Mouse (Mus musculus) heart, postnatal 25 days (tissue): ENCODE data around the gene Srcap. TPM values are rescaled to one million over a fixed set of nuclear protein-coding genes. Genes with fewer than 3 reads are reported as not detected.
"Not testable (repeated sequence)": the region's sequence is repeated elsewhere in the genome, so short reads cannot be mapped to it uniquely, and the experiment has no call there.

Experiments
- DNase-seq: peaks from one replicate; pipeline ENCODE4 v3.0.0; 2022; ENCODE audit warnings: low spot score
- intact Hi-C: fragments of 180-260 bp; cut with DNase I; formaldehyde crosslinking; loops from one replicate; pipeline ENCODE4 v1.15.1; 2025
- total RNA-seq, 2 experiments: library from RNA; stranded (reverse); gene quantifications; 2 replicates each; pipeline ENCODE4 v1.2.3; 2021

Srcap gene
- 10 to 100 TPM; 54.4 to 58.7 TPM for total RNA-seq

DNA sequence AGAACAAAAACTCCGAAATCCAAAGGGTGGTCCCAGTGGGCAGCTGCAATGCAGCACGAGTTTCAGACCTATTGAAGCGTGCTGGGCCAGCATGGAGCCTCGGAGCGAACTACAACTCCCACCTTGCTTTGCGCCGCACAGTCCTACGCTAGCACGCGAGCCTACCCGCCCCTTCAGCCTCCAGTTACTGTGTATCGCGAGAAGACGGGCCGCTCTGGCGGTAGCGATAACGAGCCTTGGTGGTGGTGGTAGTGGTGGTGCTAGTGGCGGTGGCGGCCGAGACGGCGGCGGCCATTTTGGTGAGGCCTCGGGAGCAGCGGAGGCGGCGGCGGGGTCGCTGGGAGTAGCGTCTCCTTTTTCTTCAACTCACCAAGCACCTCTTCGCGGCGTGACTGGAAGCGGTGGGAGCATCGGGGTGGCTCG, at the start of gene Srcap:
Gene Srcap, plus strand, starts transcription at position 176 of the 423 bp plus-strand sequence.
- intact Hi-C loops: loop anchor here (1.0 to 5.0 kb wide), 3 partner anchors 34 to 250 kb away; partner anchors contain the start of genes Ccdc189, Dctpp1 and Rnf40
- DNase-seq: peak; percentile 94

DNA sequence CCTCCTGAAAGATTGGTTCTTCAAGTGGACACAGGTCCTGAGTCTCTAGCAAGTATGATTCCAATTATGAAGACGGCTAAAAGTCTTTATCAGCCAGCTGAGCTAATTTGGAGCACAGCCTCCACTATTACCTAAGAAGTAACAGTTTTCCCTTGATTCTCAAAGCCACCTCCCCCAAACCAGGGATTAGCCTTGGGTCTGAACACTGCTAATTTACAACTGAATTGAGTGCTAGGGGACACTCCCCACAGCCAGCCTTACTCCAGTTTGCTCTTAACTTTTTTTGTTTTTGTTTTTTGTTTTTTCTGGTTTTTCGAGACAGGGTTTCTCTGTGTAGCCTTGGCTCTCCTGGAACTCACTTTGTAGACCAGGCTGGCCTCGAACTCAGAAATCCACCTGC, 46.6 kb upstream of the Srcap start:
- intact Hi-C loops: no loop called here
- no peak for DNase-seq

DNA sequence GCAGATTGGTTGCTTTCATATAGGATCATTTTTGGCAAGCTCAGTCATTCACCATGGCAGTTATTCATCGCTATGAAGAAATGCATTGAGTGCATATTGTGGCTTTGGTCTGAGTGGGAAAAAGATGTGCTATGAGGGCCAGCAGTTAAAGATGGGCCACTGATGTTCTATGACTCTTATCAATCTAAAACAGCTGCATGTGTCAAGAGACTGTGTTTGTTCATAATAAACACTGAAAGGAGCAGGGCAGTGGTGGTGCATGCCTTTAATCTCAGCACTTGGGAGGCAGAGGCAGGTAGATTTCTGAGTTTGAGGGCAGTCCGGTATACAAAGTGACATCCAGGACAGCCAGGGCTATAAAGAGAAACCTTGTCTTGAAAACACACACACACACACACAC, 46.1 kb upstream of the Srcap start:
- DNase-seq, intact Hi-C loops: not testable (repeated sequence)

DNA sequence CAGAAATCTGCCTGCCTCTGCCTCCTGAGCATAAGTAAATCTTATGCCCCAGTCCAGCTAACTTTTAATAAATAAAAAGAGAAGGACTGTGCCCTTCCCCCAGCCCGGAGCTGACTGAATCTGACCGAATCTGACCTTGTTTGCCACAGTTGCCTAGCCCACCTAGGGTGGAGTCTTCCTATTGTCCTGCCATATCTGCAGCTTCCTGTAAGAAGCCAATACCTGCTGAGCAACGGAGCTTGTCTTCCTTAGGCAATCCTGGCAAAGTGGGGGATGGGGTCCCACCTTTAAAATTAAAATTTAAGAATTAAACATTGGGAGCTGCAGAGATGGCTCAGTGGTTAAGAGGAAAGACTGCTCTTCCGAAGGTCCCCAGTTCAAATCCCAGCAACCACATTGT, 45.2 kb upstream of the Srcap start:
- intact Hi-C loops: no loop called here
- no peak for DNase-seq

DNA sequence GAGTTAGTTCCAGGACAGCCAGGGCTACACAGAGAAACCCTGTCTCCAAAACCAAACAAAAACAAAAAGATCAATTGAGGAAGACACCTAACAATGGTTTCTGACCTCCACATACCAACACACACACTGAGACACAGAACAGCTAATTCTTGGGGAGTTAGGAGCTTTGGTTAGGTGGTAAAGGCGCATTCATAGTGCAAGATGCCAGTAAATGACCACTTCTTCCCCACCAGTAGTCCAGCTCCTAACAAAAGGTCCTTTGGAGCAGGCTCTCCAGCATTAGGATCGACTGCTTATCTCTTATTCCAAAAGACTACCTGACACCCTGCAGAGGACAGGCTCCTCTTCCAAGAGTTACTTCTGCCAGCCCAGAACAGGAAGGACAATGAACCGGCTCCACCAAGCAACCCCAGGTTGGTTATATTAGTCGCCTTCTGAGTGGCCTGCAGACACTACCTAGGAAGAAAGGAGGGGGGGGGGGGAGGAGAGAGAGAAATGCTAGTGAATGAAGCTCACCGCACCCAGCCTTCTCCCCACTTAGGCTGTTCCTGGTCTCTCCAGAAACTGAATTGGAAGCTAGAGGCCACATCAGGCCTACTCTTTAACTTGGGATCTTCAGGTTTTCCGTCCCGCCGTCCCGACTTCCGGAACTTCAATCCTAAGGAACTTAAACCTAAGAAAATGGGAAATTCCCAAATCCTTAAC, 41.6 kb upstream of the Srcap start:
- no peak for DNase-seq
- intact Hi-C loops: loop anchor here (5.0 kb wide), 1 partner anchor 213 kb away; no protein-coding TSS in a partner anchor

DNA sequence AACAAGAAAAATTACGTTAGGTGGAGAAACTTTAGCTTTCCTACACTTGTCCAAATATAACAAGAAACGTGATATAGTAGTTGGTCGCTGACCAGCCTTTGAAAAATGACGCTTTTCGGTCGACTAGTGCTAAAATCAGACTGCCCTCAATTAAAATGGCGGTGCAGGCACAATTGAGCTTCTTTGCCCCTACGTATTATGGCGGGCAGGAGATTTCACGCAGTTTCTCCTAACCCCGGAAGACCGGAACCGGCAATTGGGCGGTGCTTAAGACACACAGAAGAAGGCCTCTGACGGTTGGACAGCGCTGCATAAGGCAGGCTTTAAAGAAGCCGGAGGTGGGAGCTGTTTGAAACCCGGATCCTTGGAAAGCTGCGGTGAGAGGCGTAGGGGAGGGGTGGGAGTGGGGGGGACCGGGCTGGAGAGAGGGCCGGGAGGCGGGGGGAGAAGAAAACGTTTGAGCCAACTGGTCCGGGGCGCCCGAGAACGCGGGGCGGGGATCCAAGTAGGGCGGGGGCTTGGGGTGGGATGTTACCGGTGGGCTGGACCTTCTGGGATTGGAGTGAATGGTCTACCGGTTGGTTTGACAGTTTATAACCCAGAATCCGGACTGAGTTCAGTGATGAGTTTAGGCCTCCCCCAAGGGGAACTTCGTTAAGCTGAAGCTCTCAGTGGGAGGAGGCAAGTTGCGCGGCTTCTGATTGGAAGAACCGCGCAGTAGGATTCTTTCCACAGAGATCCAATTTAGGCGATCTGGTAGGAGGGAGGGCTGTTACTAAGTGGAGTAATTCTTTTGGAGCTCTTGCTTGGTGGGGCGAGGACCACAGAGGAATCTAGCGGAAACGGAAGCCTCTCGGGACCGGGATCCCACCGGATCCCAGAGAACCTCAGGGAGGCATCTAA, 40.8 kb upstream of the Srcap start:
- intact Hi-C loops: loop anchor here (5.0 kb wide), 1 partner anchor 214 kb away; no protein-coding TSS in a partner anchor
- DNase-seq: peak; percentile 92

DNA sequence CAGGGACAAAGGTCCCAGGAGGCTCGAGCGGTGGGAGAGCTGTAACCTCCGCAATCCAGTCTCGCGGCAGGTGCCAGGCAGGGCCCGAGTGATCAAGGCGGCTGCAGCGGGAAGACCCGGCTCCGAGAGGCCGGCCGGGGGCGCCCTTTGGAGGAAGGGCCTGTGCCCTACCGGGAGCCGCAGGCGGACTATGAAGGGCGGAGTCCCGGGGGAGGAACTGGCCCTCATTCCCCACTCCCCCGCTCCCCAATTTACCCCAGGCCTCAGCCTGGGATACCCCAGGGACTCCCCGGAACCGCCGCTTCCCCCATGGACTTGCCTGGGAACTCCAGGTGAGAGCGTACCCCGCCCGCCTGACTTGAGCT, 40.2 kb upstream of the Srcap start:
- intact Hi-C loops: loop anchor here (5.0 kb wide), 1 partner anchor 214 kb away; no protein-coding TSS in a partner anchor
- no peak for DNase-seq

DNA sequence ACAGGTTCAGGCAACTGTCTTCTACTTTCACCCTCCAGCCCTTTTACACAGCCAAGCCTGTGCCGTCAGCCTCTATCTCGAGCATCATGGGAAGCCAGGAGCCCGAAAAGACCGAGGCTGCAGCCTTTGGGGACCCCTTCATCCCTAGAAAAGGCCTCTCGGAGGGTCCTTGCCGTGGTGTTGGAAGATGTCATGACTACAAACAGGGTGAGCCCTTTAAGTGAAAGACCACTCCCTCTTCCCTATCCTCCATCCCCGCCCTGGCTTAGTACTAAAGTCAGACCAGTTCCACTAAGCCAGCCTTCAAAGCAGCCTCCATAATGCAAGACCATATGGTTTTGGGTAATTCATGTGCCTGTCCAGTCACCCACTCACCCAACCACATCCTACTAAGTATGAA, 39.7 kb upstream of the Srcap start:
- intact Hi-C loops: loop anchor here (5.0 kb wide), 1 partner anchor 215 kb away; no protein-coding TSS in a partner anchor
- DNase-seq: no peak

DNA sequence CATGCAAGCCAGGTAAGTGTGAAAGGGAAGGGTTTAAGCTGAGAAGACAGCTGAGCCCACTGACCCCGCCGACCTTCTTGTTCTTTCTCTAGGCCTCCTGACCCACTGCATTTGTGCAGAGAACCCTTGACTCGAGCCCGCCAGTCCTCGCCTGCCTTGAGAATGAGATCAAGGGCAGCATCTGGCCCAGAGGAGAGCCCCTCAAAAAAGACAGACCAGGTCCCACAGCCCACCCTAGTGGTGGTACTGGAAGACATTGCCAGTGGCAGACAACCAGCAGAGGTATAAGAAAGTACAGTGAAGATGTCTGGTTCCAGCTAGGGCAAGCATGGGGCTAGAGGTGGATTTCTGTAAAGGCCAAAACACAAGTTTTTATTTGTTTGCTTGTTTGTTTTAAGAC, 38.1 kb upstream of the Srcap start:
- intact Hi-C loops: loop anchor here (5.0 kb wide), 1 partner anchor 216 kb away; no protein-coding TSS in a partner anchor
- no peak for DNase-seq

DNA sequence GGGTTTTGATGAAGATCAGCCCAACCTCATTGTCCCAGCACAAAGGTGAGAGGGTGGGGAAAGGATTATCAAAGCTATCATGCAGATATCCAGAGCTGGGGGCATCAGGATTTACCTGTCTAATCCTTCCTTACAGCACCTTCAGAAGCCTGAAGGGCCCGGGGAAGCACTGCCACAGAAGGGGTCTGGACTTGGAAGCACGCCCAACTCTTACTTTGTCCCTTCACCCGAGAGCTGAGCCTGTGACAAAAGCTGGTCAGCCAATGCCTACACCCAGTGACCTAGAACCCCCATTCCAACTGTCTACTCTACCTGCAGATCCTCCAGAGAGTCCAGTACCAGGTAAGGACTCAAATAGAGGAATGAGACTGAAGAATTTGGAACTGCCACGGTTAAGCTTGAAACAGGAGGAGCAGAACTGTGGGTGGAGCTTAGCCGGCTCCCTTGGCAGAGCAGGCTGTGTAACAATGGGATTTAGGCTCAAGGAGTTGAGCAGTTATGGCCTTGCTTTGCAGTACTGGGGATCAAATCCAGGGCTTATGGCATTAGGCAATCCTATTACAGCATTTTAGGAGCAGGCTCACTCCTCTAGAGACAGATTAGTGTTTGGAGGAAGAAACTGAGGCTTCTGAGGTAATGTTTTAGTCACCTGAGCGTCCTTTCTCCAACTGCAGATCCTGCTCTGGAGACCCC, 37.3 kb upstream of the Srcap start:
- intact Hi-C loops: loop anchor here (5.0 kb wide), 1 partner anchor 217 kb away; no protein-coding TSS in a partner anchor
- no peak for DNase-seq

DNA sequence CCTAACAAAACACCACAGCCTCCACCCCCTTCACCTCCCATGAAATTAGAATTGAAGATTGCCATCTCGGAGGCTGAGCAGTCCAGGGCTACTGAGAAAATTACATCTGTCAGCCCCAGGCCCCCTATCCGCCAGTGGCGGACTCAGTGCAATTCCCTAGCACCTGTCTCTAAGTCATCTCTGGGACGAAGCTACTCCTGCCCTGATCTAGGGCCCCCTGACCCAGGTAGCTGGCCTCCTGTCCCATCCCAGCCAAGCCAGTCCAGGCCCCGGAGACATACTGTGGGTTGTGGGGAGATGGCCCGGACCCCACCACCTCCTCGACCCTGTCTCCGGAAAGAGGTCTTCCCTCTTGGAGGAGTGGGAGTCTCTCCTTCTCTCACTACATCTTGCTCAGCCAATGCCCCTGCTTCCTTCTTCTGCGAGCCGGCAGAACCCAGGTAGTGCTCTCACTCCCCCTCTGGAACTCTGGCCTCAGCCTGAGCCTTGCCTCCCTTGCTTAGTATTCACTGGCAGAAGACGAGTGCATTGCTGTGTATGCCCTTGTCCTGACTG, 36.5 kb upstream of the Srcap start:
- no peak for DNase-seq
- intact Hi-C loops: no loop called here

DNA sequence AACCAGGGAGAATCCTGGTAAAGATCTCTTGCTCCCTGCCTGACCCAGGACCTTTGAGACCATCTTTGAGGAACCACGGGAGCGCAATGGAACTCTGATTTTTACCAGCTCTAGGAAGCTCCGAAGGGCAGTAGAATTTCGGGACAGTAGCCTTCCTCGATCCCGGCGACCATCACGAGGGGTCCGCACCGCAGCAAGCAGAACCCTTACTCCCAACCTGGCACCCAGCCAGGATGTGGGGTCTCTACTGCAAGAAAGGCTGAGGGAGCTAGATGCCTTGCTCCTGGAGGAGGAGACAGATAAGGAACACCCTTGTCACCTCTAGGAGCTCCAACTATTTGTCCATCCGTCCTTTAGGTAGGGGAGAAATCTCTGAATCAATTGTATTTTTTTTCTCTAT, 35.4 kb upstream of the Srcap start:
- intact Hi-C loops: no loop called here
- DNase-seq: no peak

DNA sequence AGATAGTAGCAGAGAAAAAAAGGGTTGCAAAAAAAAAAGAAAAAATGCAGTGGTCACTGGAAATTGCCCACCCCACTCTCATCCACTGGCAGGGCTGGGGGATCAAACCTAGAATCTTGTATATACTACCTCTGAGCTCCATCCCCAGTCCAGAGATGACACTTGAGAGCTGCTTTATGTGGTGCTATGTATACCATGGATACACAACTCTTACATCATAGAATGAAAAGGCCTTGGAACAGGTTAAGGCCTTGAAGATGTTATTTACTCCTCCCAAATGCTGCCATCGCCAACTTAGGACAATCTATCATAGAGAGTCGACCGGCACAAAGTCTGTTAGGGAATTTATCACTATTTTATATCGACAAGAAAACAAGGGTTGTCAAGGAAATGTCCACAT, 34.9 kb upstream of the Srcap start:
- intact Hi-C loops: no loop called here
- no peak for DNase-seq

DNA sequence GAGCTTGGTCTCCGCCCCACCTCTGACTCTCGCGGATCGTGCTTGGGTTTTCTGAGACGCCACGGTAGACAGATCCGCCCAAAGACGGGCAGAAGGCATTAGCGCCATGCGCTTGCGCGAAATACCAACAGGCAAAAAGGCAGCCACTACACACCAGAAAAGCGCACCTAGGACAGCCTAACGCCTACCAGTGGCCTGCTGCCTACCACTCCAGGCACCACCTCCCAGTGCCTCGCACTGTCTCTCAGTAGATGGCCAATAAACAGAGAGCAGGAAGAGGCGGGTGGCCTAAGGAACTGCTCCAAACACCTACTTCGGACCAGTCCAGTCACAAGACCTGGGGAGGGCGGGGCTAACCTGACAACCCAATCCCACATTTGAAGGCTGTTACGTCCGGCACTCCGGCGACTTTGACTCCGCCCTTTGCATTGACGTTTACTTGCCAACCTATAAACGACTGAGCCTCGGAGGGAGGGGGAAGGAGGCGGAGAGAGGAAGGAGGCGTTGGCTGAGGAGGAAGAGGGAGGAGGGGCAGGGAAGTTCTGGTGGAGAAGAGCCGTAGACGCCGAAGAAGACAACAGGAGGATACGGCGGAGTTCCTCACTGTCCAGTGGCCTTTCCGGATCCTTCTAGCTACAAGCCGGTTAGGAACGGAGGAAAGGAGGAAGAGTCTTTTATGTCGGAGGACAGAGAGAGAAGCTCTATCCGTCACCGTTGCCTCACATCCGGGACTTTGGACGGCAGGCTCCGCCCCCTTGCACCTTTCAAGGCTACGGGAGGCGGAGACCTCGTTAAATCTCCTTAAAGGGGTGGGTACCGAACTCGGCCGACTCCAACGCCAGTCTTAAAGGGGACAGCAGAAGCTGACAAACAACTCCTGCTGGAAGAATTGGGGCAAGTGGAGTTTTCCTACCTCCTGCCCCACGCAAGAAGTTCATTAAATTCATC, 33.8 kb upstream of the Srcap start:
- intact Hi-C loops: loop anchor here (1.0 kb wide), 1 partner anchor 34 kb away; no protein-coding TSS in a partner anchor
- peak; percentile 100 for DNase-seq

DNA sequence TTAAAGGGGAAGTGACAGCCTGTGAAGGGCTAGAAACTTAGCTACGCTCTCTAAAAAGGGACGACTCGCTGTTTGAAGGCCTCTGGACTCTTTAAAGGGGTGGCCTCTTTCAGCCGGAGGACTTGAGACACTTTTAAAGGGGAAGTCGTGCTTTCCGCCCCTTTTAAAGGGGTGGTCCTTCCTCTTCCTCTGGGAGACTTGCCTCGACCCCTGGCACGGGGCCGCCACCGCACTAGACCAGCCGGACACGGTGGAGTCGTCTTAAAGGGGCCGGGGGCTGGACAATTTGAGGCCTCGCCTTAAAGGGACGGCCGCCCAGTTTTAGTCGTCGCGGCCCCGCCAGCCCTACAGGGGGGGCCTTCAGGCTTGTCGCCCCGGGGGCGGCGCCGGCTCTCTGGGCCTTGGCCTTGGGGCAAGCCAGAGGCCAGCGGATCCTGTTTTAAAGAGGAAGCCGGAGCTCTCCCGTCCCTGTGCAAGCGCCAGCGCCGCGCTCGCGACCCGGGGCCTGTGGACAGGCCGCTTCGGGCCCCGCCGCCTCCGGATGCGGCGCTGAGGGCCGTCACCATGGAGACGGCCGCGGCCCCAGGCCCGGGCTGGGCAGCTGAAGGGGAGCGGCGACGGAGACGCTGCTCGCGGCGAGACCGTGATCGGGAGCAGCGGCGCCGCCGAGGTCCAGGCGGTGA, 33.0 kb upstream of the Srcap start, which contains the start of gene Fbrs:
Gene Fbrs, plus strand, starts transcription at position 565 of the 683 bp plus-strand sequence.
- intact Hi-C loops: loop anchor here (1.0 kb wide), 1 partner anchor 34 kb away; no protein-coding TSS in a partner anchor

DNA sequence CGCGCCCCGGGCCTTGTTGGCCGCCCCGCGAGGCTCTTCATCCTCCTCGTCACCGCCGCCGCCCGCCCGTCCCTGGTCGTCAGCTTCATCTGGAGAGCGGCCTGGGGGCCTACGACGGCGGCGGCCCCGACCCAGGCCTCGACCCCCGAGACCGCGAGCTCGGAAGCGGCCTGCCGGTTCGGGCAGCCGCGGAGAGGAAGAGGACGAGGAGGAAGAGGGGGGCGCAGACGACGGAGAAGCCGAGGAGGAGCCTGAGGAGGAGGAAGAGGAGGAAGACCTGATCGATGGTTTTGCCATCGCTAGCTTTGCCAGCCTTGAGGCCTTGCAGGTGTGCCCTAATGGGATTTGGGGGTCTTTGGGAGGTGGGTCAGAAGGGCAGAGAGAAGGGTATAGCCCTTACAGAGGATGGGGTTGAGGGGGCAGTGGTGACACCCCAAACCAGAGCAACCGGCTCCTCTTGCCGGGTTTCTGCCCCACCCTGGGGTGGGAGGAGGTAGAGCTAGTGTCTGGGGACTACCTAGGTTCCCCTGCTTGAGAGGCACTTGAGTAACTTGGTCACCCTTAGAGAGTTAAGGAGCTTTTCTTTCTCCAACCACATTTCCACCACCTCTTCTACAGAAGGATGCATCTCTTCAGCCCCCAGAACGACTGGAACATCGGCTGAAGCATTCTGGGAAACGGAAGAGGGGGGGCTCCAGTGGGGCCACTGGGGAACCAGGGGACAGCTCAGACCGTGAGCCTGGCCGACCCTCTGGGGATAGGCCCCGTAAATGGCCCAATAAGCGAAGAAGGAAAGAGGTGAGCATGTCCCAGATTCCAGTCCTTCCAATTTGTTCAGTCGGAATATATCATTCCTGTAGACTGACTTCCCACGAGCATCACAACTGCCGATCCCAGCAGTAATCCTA, 32.2 kb upstream of the Srcap start:
- DNase-seq: no peak
- intact Hi-C loops: loop anchor here (2.0 to 5.0 kb wide), 2 partner anchors 29 to 117 kb away; no protein-coding TSS in a partner anchor

More for the DNA sequence above, 33.0 kb upstream of the Srcap start, which contains the start of gene Fbrs:
- DNase-seq: peak; percentile 97

DNA sequence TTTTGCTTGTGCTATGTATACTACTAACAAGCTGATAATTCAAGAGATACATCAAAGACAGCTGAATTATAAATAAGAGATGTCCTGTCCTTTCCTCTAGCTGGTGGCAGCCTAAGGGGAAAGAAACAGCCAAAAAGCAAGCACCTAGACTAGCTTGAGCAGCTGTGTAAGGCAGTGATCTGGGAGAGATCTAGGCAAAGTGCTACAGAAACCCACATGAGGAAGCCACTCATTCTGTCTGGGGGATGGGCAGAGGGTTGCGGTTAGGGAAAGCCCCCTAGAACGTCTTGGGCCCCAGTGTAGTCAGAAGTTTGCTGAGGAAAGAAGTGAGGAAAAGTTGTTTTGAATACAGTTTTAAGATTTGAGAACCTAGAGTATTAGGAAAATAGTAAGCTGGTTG, 31.5 kb upstream of the Srcap start:
- DNase-seq: no peak
- intact Hi-C loops: loop anchor here (2.0 to 5.0 kb wide), 2 partner anchors 28 to 118 kb away; no protein-coding TSS in a partner anchor
